Comparison of ENCODE assay signal across 8 mouse cellular contexts in genomic region chr7:115453042-115453712, GRCm38 (mm10).
DNase-seq lines count a peak whose midpoint lies in the region; ATAC-seq and TF ChIP-seq lines count a peak whose summit lies in the region.

No protein-coding gene starts in this region.

- H3K9me3 ChIP-seq in forebrain, embryonic 10.5 days, result no peaks in the 10 kb centered on the region
- H3K9me3 ChIP-seq in heart, postnatal 0 days (replicated peaks; ENCODE audit: control insufficient read depth, low read length), result no peaks in the 10 kb centered on the region
- H3K9me3 ChIP-seq in limb, embryonic 14.5 days (ENCODE audit: control insufficient read depth, low read length), result no peaks in the 10 kb centered on the region
- no peaks in the 10 kb centered on the region for H3K9me3 ChIP-seq in midbrain, postnatal 0 days (ENCODE audit: low read length)

- peak overlapping the region; percentile 83 for H3K27ac ChIP-seq in forebrain, embryonic 10.5 days
- H3K27ac ChIP-seq in heart, postnatal 0 days (ENCODE audit: low read depth), result no peak overlapping the region
- no peak overlapping the region for H3K27ac ChIP-seq in limb, embryonic 14.5 days (replicated peaks; ENCODE audit: low read depth, low read length)
- no peak overlapping the region for H3K27ac ChIP-seq in midbrain, postnatal 0 days (ENCODE audit: low read depth, low read length)

- H3K27me3 ChIP-seq in forebrain, embryonic 10.5 days (ENCODE audit: poor library complexity, severe bottlenecking), result peaks cover 28% of the 10 kb centered on the region
- no peaks in the 10 kb centered on the region for H3K27me3 ChIP-seq in heart, postnatal 0 days (ENCODE audit: control insufficient read depth, insufficient read depth, low read length)
- H3K27me3 ChIP-seq in limb, embryonic 14.5 days (ENCODE audit: control insufficient read depth, insufficient read depth, low read length), result no peaks in the 10 kb centered on the region
- H3K27me3 ChIP-seq in midbrain, postnatal 0 days (ENCODE audit: insufficient read depth, low read length), result no peaks in the 10 kb centered on the region

- peak overlapping the region; percentile 43 for H3K4me3 ChIP-seq in forebrain, embryonic 10.5 days
- no peak overlapping the region for H3K4me3 ChIP-seq in heart, postnatal 0 days (ENCODE audit: low read depth, low read length)
- H3K4me3 ChIP-seq in limb, embryonic 14.5 days (replicated peaks; ENCODE audit: low read length), result no peak overlapping the region
- H3K4me3 ChIP-seq in midbrain, postnatal 0 days (ENCODE audit: low read depth, low read length), result no peak overlapping the region

- 0 out of 2 replicates have a peak overlapping the region, but pooled peaks have one; percentile 12 for H3K4me2 ChIP-seq in heart, postnatal 0 days (ENCODE audit: low read depth, low read length)
- no peak overlapping the region for H3K4me2 ChIP-seq in limb, embryonic 14.5 days (replicated peaks; ENCODE audit: low read depth, low read length, severe bottlenecking)
- no peak overlapping the region for H3K4me2 ChIP-seq in midbrain, postnatal 0 days (ENCODE audit: low read depth, low read length, poor library complexity, severe bottlenecking)

- H3K9ac ChIP-seq in heart, postnatal 0 days (replicated peaks; ENCODE audit: low read depth, low read length), result no peak overlapping the region
- H3K9ac ChIP-seq in limb, embryonic 14.5 days (ENCODE audit: low read depth, low read length, severe bottlenecking), result no peak overlapping the region
- no peak overlapping the region for H3K9ac ChIP-seq in midbrain, postnatal 0 days (replicated peaks; ENCODE audit: low read length, poor library complexity, severe bottlenecking)

- WGBS in forebrain, embryonic 10.5 days, result 20% methylated on average over 21 of the region's 21 CpGs
- 27% methylated on average over 21 of the region's 21 CpGs for WGBS in heart, postnatal 0 days
- WGBS in limb, embryonic 14.5 days, result 6% methylated on average over 21 of the region's 21 CpGs
- 25% methylated on average over 21 of the region's 21 CpGs for WGBS in midbrain, postnatal 0 days

- peaks cover 30% of the 10 kb centered on the region for H3K4me1 ChIP-seq in forebrain, embryonic 10.5 days
- peaks cover 7% of the 10 kb centered on the region for H3K4me1 ChIP-seq in heart, postnatal 0 days (ENCODE audit: control insufficient read depth, insufficient read depth)
- peaks cover 21% of the 10 kb centered on the region for H3K4me1 ChIP-seq in limb, embryonic 14.5 days (ENCODE audit: control insufficient read depth, insufficient read depth, low read length)
- no peaks in the 10 kb centered on the region for H3K4me1 ChIP-seq in midbrain, postnatal 0 days (ENCODE audit: insufficient read depth, low read length)

- peak; percentile 74 for ATAC-seq in heart, postnatal 0 days (ENCODE audit: insufficient read depth, low read depth)
- peak; percentile 86 for ATAC-seq in limb, embryonic 14.5 days (ENCODE audit: low FRiP score, low read depth)
- no peak for ATAC-seq in midbrain, postnatal 0 days (ENCODE audit: low FRiP score)
- ATAC-seq in monocyte, adult 5-6 weeks (replicated peaks; ENCODE audit: insufficient number of reproducible peaks, low FRiP score, low TSS enrichment, poor library complexity, severe bottlenecking), result no peak

- no peak for TF ChIP-seq EP300 in heart, postnatal 0 days (IDR thresholded peaks at IDR 0.05; ENCODE audit: low read depth)

- no peaks in the 10 kb centered on the region for H3K36me3 ChIP-seq in forebrain, embryonic 10.5 days (replicated peaks)
- H3K36me3 ChIP-seq in heart, postnatal 0 days (replicated peaks; ENCODE audit: control insufficient read depth, insufficient read depth, low read length), result no peaks in the 10 kb centered on the region
- no peaks in the 10 kb centered on the region for H3K36me3 ChIP-seq in limb, embryonic 14.5 days (ENCODE audit: control insufficient read depth, insufficient read depth, low read length)
- H3K36me3 ChIP-seq in midbrain, postnatal 0 days (ENCODE audit: insufficient read depth, low read length), result no peaks in the 10 kb centered on the region

- DNase-seq in ovary, postnatal 10 days (ENCODE audit: low spot score), result peak; percentile 27
- DNase-seq in ovary, adult 18-20 months (ENCODE audit: low spot score), result no peak
- DNase-seq in adrenal gland, postnatal 14 days, result peak; percentile 75
- DNase-seq in forebrain, embryonic 10.5 days (ENCODE audit: extremely low spot score, low spot score), result peak; percentile 81
- DNase-seq in heart, postnatal 0 days (ENCODE audit: low spot score), result no peak
- DNase-seq in limb, embryonic 14.5 days (ENCODE audit: low spot score), result peak; percentile 85
- peak; percentile 48 for DNase-seq in midbrain, postnatal 0 days (ENCODE audit: low spot score)

- TF ChIP-seq POLR2A in limb, embryonic 14.5 days (IDR thresholded peaks at IDR 0.05; ENCODE audit: borderline replicate concordance, extremely low read depth, insufficient read depth, insufficient read length), result no peak

- peak; percentile 60 for TF ChIP-seq CTCF in heart, postnatal 0 days (IDR thresholded peaks at IDR 0.05; ENCODE audit: low read depth)
- TF ChIP-seq CTCF in midbrain, postnatal 0 days (IDR thresholded peaks at IDR 0.05), result peak; percentile 70

Comparison
In these comparisons a context has a peak if more than half of its experiments do, and no peak if none do; other contexts are left out.
1. DNase-seq: peak in ovary, postnatal 10 days (single experiment), adrenal gland, postnatal 14 days (single experiment), forebrain, embryonic 10.5 days (single experiment), limb, embryonic 14.5 days (single experiment) and midbrain, postnatal 0 days (single experiment); none in ovary, adult 18-20 months (single experiment) and heart, postnatal 0 days (single experiment).
2. ATAC-seq: peak in heart, postnatal 0 days (single experiment) and limb, embryonic 14.5 days (single experiment); none in midbrain, postnatal 0 days (single experiment) and monocyte, adult 5-6 weeks (single experiment).